Mouse (Mus musculus): ENCODE results near the gene Uchl5.
A peak's percentile ranks its signal among the peaks of the same experiment; 100 is the strongest.

The Uchl5 gene

DNA sequence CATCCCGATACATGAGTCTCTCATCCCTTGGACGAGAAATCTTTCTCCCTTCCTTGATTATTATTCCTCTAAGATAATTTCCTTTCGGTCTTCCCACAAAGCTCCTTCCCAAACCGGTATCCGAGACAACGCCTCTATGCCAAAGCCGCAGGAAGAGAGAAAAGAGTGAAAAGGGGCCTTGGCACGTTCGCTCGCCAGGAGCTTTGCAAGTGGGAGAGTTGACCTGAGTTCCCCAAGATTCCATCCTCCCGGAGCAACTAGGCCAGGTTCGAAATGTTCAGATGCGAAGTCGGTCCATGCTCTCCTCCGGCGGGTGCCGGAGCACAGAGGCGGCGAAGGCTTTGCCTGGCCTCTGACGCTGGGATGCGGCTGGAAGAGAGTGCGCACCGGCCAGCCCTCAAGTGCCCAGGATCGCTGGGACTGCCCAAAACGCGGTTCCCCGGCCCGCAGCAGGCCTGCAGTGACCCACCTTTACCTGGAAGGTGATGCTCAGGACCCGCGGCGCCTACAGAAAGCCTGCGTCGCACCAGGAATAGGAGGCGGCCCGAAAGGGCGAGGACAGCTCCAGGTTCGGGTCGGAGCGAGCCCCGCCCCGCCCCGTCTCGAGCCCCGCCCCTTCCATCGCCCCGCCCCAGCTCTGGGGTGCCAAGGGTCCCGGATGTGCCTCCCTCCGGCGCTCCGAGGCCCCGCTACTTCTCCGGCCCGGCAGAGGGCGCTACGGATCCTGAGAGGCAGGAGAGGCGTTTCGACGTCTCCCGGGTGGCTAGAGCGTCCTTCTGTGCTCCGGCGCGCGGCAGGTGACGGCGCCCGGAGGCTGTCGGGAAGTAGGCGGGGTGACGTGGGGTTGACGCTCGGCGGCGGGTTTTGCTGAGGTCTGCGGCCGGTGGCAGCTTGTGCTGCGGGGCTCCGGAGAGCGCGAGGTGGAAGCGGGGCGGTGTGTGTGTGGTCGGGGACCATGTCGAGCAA, at the start of gene Uchl5, which contains the start of gene Trove2:
Uchl5 (plus strand) TSS at position 827 of the 966 bp plus-strand sequence.
Trove2 (minus strand) TSS at position 623 of the 966 bp plus-strand sequence.
- peak; percentile 97 for DNase-seq

DNA sequence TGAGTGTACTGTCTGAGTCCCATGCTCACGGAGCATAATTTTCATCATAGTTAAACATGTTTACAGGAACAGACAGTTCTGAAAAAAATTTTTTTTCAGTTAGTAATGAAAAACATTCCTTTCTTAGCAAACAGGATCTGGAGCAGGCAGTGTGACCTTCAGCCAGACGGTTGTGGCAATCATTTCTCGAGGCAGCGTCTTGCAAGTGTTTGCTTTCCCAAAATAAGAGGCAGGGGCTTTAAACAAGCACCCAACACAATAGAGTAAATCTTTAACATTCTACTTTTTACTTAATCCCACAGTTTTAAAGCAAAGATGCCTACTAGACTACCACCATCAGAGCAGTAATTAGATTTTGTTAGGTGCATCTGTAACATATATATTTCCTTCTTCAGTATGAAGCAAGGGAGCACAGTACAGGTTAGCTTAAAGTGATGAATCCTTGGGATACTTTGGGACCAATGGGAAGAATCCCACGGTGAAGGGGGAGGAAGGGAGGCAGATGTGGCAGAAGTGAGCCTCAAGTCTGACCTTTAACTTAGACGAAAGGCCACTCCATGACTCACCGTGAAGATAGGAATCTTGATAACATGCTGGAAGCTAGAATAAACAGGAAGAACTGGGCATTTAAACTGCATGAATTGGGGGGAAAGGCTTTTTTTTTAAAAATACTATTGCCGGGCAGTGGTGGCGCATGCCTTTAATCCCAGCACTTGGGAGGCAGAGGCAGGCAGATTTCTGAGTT, 49.2 kb upstream of the Uchl5 start:
- DNase-seq = no peak

DNA sequence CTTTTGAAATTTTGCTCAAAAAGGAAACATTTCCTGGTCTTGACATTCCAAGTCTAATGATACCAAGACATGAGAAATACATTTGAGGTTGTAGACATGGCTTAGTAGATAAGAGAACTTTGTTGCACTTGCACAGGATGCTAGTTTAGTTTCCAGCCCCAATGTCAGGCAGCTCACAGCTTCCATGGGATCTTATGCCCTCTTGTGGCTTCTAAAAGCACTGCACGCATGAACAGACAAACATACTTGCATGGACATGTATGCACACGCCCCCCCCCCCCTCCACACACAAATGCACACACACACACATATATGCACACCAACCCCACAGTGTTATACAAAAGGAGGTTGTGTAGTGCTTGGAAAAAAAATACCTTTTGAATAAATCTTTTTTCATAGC, 46.2 kb upstream of the Uchl5 start:
- DNase-seq = no peak

DNA sequence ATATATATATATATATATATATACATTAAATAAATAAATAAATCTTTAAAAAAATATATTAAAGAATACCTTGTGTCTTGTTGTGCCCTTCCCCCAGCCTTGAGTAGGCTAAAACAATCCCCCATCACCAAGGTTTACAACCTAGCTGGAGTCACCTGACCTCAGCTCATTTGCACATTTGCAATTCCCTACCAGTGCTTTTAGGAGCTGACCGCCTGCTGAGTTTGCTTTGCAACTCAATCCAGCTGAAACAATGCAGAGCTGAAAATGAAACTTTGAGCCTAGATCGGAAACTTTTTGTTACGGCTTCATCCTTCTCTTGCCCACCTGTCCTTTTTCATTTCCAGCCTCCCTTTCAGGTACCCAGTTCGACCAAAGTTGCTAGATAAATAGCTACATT, 45.4 kb upstream of the Uchl5 start:
- no peak for DNase-seq

GRCm38 (mm10) chr1:143733914-143734410, 43.1 kb upstream of the Uchl5 start:
- no peak for DNase-seq

- no peak for DNase-seq
Measured at GRCm38 (mm10) chr1:143738811-143739210, 38.3 kb upstream of the Uchl5 start.

DNA sequence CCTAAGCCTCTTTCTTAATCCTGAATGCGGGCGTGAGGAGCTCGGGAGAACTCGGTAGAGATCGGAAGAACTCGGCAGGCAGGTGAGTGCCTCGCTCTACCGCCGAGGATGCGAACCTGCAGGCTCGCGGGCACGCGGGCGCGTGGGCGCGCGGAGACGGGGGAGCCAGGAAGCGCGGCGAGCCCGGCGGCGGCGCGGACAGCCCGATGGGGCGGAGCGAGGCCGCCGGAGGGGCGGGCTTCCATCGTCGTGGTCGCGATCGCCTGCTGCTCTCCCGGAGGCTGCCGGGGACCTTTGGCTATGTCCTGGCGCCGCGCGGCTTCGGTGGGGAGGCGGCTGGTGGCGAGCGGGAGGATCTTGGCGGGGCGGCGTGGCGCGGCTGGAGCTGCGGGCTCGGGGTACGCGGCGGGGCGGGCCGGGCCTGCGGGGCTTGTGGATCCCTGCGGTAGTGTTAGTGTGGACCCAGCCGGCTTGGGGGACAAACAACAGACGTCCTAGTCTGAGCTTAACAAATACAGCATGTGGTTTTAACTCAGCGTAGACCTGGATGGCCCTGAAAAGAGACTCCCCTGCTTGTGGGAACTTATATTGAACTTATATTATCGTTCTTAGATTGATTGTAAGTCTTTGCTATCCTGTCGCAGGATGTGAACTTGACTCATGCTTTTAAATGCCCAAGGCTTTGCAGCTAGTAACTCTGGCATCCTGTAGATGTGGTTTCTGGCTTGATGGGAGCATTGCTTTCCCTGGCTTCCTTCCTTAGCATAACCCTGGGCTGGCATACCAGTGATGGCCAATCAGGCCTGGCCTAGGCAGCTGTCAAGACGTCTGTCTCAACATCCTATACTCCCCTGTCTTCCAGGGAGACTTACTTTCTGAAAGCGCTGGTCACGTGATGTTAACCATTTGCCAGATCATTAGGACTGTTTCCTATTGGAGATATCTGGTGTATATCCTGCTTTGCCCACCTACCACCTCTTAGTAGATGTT, 37.4 kb upstream of the Uchl5 start:
- peak; percentile 90 for DNase-seq

DNA sequence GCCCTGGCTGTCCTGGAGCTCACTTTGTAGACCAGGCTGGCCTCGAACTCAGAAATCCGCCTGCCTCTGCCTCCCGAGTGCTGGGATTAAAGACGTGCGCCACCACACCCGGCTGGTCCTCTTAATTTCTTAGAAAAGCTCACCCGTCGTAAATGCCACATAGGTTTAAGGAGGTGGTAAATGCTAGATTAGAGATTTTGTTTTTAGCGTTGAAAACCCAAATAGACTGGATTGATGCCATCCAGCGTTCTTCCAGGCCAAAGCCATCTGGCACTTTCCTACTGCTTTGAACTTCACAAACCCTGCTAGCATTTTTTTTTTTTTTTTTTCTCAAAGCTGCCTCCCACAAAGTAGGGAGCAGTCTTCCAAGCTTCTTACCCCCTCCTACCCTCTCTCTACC, 36.5 kb upstream of the Uchl5 start:
- DNase-seq = no peak

DNA sequence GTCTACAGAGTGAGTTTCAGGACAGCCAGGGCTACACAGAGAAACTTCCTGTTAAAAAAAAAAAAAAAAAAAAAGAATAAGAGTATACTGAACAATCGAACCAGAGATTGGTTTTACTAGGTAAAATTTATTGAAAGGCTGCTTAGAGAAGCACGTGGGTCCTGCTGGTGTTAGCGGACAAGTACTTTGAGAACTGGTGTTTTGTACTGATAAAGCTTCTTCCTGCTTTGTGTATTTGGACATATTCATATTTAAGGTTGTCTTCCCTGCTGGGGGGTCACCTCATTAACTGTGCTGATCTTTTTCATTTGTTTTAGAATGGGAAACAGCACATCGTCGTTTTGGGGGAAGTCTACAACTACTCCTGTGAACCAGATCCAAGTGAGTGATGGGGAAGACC, 35.7 kb upstream of the Uchl5 start:
- DNase-seq = no peak

- DNase-seq = no peak
Measured at GRCm38 (mm10) chr1:143742186-143742585, 34.9 kb upstream of the Uchl5 start.

DNA sequence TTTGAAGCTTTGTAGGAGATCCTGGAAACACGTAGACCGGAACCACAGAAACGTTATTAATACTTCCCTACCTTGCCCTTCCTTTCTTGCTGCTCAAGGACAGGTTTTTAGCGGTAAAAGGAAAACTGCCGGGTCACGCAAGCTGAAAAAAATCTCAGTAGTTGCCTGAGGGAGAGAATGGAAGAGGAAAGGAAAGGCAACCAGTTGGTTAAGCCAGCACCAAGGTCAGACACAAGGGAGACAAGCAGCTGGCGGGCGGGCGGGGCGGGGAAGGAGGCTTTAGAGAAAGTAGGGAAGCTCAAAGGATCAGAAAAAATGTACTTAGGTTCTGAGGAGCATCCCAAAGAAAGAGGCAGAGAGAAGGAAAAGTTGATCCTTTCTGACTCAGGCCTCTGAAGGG, 31.2 kb upstream of the Uchl5 start:
- no peak for DNase-seq

DNA sequence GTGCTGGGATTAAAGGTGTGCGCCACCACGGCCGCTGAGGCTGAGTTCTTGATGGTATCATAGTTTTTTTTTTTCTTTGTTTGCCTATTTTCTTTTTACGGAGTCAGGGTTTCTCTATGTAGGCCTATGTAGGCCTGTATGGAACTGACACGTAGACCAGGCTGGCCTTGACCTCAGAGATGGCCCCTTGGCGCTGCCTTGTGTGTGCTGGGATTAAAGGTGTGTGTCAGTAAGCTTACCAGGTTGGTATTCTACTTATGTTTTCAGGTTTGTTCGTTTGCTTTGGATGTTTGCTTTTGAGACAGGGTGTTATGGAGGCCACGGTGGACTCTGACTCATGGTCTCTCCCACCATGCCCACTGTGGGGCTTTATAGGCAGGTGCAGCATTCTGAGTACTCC, 14.9 kb upstream of the Uchl5 start:
- no peak for DNase-seq

DNA sequence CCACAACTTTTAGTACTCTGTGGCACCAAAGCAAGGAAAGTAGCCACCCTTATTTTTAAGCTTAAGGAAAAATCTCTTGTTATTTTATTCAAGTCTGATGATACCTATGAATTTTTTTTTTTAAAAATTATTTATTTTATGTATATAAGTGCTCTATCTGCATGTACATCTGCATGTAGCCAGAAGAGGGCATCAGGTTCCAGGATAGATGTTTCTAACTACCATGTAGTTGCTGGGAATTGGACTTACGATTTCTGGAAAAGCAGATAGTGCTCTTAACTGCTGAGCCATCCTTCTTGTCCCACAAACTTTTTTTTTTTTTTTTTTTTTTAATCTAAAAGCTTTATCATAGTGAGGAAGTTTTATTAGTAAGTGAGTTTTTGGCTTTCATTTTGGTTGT, 12.6 kb upstream of the Uchl5 start:
- DNase-seq = no peak

DNA sequence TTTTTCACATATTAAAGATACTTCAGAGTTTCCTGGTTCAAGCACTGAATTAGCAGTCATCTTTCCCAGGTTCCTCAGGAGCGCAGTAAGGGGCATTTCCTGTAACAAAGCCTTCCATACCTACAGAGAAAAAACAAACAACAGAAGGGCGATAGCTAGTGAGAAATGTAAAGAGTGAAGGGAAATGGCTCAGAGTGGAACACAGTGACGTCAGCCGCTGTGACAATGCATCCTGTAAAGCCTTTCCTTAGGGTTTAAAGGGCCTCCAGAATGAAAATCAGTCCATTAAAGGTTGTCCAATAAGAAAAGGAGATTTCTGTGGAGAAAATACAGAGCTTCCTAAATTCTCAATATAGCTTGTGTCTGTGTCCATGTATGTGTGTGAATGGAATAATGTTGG, 11.3 kb upstream of the Uchl5 start:
- no peak for DNase-seq

DNA sequence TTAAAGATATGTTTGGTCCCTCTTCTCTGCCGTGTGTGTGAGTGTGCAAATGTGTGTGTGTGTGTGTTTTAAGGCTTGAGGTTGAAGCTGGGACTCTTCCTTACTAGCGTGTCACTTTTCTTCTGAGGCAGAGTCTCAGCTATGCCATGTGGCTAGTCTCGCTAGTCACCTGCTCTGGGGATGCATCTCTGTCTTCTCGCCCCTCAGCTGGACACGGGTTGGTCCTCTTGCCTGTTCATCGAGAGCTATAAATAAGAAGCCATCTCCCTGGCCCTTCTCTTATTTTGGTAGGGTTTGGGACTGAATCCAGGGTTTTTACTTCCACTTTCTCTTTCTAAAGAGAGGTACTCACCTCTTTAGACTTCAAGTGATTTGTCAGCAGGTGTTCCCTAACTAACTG, 10.8 kb upstream of the Uchl5 start:
- DNase-seq = no peak

DNA sequence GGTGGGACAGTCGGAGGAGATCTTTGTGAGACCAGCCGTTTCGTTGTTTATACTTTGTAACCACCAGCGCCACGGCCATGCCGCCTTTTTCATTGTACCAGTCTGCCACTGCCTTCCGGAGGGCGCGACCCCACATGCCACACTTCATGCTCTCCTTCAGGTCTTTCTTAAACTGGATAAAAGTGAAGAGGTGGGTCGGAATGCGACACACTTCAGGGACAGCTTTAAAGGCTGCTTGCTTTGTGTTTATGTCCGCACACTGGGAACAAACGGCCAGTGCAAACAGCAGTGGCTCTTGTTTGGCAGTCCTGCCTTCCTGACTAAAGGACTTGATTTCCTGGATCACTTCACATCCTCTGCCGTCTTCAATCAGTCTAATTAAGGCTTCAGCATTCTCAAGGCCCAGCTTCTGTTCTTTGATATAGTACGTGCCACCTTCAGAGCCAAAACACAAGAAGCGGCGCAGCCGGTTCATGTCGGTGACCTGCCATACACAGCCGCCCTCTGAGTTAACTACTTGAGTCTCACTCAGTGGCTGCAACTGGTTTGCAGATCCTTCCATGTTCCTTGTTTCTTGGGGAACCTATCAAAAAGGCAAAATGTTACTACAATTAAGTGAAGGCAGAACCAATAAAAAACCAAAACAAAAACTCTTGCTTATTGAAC, 6.5 kb upstream of the Uchl5 start:
- DNase-seq = no peak

DNA sequence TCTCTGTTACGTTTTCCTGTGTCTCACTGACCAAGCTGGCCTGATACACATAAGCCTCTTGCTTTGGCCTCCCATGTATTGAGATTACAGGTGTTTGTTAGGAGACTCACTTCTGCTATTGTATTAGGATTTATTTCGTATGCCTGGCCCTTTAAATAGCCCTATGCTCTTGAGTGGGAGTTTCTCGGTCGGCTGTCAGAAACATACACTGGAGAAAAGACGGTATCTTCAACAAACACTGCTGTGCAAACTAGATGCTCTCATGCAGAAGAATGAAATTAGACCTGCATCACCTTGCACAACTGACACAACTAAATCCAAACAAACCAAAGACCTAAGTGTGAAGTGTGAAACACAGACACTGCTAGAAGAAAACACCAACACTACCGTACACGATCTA, 4.0 kb upstream of the Uchl5 start:
- no peak for DNase-seq

DNA sequence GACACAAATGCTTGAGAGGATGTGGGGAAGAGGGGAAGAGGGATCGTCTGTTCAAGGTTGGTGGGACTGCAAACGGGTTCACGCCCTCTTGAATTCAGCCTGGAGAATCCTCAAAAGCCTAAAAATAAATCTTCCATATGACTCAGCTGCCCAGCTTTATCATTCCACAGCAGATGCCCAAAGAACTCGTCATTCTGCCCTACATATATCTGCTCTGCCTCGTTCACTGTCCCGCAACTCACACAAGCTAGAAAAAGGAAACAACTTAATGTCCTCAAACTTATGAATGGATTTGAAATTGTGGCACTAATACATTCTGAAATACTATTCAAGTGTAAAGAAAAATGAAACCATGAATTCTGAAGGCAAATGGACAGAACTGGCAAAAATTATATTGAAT, 3.2 kb upstream of the Uchl5 start:
- no peak for DNase-seq

- DNase-seq = no peak
Measured at GRCm38 (mm10) chr1:143777558-143778218, 616 bp downstream of the Uchl5 start.

GRCm38 (mm10) chr1:143788584-143789227, 11.6 kb downstream of the Uchl5 start:
- no peak for DNase-seq

GRCm38 (mm10) chr1:143803537-143803936, 26.5 kb downstream of the Uchl5 start:
- no peak for DNase-seq
